Mouse (Mus musculus): ENCODE data around the gene Mrpl21. TPM values are rescaled to one million over a fixed set of nuclear protein-coding genes. Genes with fewer than 3 reads are reported as not detected.
A peak's percentile ranks its signal among the peaks of the same experiment; 100 is the strongest.

Mrpl21 gene
- polyA plus RNA-seq, 1 experiment from 2014 or later = 93.0 TPM

DNA sequence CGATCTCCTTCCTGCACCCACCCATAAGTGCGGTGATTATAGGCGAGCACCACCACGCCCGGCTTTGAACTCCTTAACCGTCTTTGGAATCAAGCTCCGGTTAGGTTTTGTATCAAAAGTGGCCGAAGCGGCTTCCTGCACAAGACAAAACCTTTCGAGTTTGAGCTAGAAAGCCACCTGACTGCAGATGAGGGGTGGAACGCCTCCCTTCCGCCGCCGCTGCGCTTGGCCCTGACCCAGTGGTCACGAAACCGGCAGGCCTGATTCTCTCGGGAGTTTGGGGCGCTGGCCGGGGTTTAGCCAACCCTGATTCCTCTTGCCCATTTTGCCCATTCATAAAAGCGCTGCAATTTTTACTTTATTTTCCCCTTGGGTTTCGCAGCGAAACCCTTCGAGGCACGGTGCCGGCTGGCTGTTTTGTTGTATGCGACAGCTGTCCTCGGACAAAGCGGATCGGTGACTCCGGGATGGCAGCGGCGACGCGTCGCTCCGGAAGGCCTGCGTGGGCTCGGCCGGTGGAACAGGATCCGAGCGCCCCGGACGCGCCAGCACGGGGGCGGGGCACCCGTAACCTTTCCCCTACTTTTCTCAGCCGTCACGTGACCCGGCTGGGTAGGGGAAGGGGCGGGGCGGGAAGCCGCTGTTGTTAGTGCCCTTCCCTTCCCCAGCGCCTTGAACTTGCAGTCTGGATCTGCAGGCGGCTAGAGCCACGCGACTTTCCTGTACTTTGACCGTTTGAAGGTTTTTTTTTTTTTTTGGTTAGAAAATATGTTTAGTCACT lies 42.4 kb downstream of the Mrpl21 start:
- ATAC-seq (ENCODE audit: extremely low read depth, insufficient number of reproducible peaks, low FRiP score, low TSS enrichment) = peak; percentile 64
- Histone ChIP-seq H3K4me2 (peak overlapping the region; percentile 98), H3K4me1 (peaks cover 48% of the 10 kb centered on the region), H3K4me3 (peak overlapping the region; percentile 78), H3K9ac (peak overlapping the region; percentile 90), H3K36me3 (no peaks in the 10 kb centered on the region), H3K27me3 (replicated peaks) (no peaks in the 10 kb centered on the region), H3K9me3 (no peaks in the 10 kb centered on the region), H3K27ac (replicated peaks) (peak overlapping the region; percentile 96)
- under 1% methylated on average over 59 of the region's 59 CpGs for WGBS

DNA sequence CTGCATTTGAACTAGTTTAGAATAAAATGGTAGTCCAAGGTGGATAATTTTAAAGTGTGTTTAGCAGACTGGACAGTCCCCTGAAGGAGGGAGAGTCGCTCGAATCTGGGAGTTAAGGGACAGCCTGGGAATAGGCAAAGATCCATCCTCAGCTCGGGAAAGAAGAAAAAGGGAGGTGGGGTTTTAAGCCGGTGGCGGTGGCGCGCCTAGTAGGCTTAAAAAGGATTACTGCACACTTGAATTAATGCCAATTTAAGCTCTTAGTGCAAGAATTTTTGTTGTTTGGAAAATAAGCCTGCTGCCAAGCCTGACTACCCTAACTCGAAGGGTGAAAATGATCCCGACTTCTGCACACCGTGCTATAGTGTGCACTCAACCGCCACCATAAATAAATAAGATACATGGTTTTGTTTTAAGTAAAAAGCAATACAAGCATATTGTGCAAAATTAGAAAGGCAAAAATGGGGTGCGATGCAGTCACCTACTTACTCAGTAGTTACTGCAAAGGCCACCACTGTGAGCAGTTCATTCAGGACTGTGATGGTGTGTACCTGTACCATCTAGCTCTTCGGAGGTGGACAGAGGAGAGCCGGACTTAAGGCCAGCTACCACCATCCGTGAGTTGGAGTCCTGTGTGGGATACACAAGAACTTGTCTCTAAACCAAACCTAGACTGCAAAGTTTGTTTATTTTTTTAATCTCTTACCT lies 43.2 kb downstream of the Mrpl21 start:
- Histone ChIP-seq H3K9ac (peak overlapping the region; percentile 77), H3K27ac (replicated peaks) (peak overlapping the region; percentile 96), H3K4me2 (peak overlapping the region; percentile 98), H3K9me3 (no peaks in the 10 kb centered on the region), H3K4me3 (peak overlapping the region; percentile 78), H3K4me1 (peaks cover 55% of the 10 kb centered on the region), H3K36me3 (no peaks in the 10 kb centered on the region), H3K27me3 (replicated peaks) (no peaks in the 10 kb centered on the region)
- ATAC-seq (ENCODE audit: extremely low read depth, insufficient number of reproducible peaks, low FRiP score, low TSS enrichment) = no peak
- WGBS = 39% methylated on average over 15 of the region's 15 CpGs

DNA sequence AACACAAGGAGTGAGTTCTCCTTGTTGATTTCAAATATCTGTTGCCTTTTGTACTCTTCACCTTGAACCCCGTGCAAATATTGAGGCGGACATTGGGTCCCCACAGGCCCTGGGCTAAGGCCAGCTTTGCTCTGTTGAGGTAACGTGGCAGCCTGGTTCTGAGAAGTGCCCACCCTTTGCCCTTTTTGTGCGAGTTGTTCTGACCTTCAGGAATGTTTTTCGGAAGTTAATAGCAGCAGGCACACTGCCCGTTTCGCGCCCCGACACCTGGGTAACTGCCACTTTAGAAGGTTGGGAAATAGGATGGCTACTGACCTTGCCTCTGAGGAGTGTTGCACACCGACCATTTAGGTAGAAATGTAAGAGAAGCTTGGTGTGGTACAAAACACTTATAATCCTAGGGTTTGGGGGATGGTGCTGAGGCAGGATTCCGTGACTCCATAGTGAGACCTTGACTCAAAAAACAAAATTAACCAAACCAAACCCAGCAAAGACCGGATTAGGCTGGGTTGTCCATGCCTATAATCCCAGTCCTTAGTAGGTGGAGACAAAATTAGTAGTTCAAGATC lies 43.9 kb downstream of the Mrpl21 start:
- Histone ChIP-seq H3K9ac (peak overlapping the region; percentile 77), H3K9me3 (no peaks in the 10 kb centered on the region), H3K27me3 (replicated peaks) (no peaks in the 10 kb centered on the region), H3K4me1 (peaks cover 51% of the 10 kb centered on the region), H3K4me3 (peak overlapping the region; percentile 78), H3K36me3 (no peaks in the 10 kb centered on the region), H3K27ac (replicated peaks) (peak overlapping the region; percentile 96), H3K4me2 (peak overlapping the region; percentile 98)
- WGBS = 78% methylated on average over 12 of the region's 12 CpGs
- no peak for ATAC-seq (ENCODE audit: extremely low read depth, insufficient number of reproducible peaks, low FRiP score, low TSS enrichment)

DNA sequence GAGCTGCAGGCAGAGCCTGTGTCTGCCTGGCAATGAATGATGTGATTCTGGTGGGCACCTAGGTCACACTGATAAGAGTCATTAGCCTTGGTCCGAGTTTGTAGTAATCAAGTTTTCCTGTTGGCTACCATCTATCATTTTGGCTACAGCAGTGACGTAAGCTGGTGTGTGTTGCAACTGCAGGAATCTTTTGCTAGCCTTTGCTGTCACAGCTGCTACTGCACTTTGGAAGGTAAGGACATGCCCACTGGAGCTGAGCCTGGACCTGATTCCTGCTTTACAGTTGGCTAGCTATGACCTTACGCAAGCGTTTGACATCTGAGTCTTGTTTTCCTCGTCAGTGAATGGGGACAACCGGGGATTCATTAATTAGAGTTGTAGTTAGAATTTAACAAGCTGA lies 50.5 kb downstream of the Mrpl21 start:
- no peaks in the 10 kb centered on the region for H3K36me3 ChIP-seq
- 72% methylated on average over 6 of the region's 6 CpGs for WGBS
- no peak overlapping the region for H3K9ac ChIP-seq
- peaks cover 39% of the 10 kb centered on the region for H3K4me1 ChIP-seq
- H3K9me3 ChIP-seq = no peaks in the 10 kb centered on the region
- H3K27me3 ChIP-seq (replicated peaks) = no peaks in the 10 kb centered on the region
- no peak for ATAC-seq (ENCODE audit: extremely low read depth, insufficient number of reproducible peaks, low FRiP score, low TSS enrichment)
- H3K27ac ChIP-seq (replicated peaks) = no peak overlapping the region
- no peak overlapping the region for H3K4me3 ChIP-seq
- H3K4me2 ChIP-seq = no peak overlapping the region

DNA sequence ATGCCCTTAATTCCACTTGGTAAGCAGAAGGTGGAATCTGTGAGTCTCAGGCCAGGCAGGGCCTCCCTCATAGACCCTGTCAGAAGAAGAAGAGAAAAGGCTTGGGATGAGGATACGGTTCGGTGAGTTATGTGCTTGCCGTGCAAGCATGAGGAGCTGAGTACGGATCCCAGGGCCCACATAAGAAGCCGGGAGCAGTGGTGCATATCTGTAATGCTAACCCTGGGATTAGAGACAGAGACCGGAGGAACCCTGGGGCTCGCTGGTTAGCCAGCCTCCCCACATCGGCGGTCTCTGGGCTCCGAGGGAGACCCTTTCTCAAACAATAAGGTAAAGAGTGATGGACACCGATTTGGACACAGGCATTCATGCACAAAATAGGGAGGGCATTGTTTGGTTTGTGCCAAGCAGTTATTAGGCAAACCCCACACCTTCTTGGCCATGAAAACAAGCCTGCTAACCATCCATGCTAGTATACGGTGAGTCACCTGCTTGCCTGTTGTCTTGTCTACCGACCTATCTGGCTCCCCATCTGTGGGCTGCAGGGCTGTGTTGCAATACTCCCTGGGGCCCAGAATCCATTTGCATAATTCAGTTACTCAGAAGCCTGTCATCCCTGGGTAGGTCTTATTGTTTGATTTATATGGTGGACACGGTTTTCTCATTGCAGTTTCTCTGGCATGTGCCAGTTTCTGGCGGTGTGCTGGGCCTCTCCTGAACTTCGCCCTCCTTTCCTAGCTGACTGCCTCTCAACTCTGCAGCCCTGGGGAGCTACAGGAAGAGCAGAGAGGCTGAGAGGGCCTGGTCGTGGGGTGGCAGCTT lies 51.2 kb downstream of the Mrpl21 start:
- Histone ChIP-seq H3K9me3 (no peaks in the 10 kb centered on the region), H3K27me3 (replicated peaks) (no peaks in the 10 kb centered on the region), H3K4me3 (no peak overlapping the region), H3K4me2 (no peak overlapping the region), H3K27ac (replicated peaks) (no peak overlapping the region), H3K4me1 (peaks cover 39% of the 10 kb centered on the region), H3K9ac (no peak overlapping the region), H3K36me3 (no peaks in the 10 kb centered on the region)
- no peak for ATAC-seq (ENCODE audit: extremely low read depth, insufficient number of reproducible peaks, low FRiP score, low TSS enrichment)
- 76% methylated on average over 17 of the region's 17 CpGs for WGBS

DNA sequence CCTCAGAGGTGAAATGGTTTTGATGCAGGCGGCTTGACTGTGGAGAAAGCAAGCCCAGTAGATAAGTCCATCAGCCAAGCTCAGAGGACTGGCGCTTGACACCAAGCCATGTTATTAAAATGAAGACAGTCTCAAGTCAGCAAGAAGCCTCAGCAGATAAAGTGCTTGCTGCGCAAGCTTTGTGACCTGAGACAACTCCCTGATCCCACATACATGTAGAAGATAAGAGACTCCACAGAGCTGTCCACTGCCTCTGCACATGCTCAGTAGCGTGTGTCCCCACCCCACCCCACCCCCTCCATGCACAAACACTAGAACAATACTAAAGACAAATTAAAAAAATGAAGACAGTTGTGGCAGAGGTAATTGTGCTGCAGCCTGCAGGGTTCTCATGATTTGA lies 51.8 kb downstream of the Mrpl21 start:
- no peaks in the 10 kb centered on the region for H3K9me3 ChIP-seq
- no peak overlapping the region for H3K4me3 ChIP-seq
- no peak overlapping the region for H3K4me2 ChIP-seq
- H3K27me3 ChIP-seq (replicated peaks) = no peaks in the 10 kb centered on the region
- H3K36me3 ChIP-seq = no peaks in the 10 kb centered on the region
- no peak for ATAC-seq (ENCODE audit: extremely low read depth, insufficient number of reproducible peaks, low FRiP score, low TSS enrichment)
- peaks cover 36% of the 10 kb centered on the region for H3K4me1 ChIP-seq
- no peak overlapping the region for H3K9ac ChIP-seq
- WGBS = 58% methylated on average over 4 of the region's 4 CpGs
- no peak overlapping the region for H3K27ac ChIP-seq (replicated peaks)

DNA sequence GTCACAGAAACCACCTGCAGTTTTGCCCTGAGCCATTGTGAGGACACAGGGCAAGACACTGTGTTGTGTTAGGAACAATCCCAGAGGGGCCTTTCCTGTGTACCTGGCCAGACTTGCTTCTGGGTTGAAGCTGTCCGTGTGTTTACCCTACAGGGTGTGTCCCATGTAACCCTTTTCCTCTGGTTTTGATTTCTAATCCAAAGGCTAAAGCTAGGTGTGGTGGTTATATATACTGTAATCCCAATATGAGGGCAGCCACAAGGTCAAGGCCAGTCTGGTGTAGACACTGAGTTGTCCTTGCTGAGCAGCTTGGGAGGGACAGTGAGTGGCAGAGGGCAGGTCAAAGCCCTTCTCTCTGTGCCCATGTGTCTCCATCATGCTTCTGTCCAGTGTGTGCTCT lies 53.2 kb downstream of the Mrpl21 start:
- Histone ChIP-seq H3K4me1 (peaks cover 23% of the 10 kb centered on the region), H3K9ac (no peak overlapping the region), H3K27me3 (replicated peaks) (no peaks in the 10 kb centered on the region), H3K9me3 (no peaks in the 10 kb centered on the region), H3K36me3 (no peaks in the 10 kb centered on the region), H3K4me3 (no peak overlapping the region), H3K4me2 (no peak overlapping the region), H3K27ac (replicated peaks) (no peak overlapping the region)
- no peak for ATAC-seq (ENCODE audit: extremely low read depth, insufficient number of reproducible peaks, low FRiP score, low TSS enrichment)
- 75% methylated on average over 1 of the region's 1 CpGs for WGBS

DNA sequence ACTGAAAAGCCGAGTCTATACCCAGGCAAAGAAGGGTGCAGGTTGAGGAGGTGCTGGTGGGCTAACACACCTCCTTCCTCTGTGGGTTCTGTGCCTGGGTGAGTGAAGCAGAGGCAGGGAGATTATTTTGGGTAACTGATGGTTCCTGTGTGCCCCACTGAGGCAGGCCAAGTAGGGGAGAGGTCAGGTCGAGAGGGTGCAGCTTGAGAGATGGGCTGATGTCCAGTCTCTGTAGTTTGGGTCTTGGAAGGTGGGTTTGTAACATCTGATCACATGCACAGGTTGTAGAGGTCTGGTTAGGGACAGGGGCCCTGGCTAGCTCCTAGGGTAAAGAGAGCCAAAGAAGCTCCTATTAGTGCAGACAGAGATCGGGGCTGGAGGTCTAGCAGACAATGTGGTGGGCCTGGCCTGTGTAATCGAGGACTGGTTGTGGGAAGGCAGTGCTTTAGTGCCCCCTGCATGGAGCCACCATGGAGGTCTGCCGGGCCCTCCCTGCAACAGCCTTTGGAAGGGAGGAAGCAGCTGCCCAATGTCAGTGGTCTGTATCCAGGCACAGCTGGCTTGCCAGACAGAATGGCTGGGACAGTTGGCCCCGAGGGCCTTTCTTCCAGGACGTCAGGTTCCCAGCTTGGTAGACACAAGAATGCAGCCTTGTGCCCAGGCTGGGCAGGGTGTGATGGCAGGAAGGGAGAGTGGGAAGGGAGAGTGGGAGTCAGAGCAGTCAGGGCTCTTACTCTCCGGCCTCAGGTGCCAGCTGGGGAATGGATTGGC lies 54.0 kb downstream of the Mrpl21 start:
- ATAC-seq (ENCODE audit: extremely low read depth, insufficient number of reproducible peaks, low FRiP score, low TSS enrichment) = no peak
- H3K9me3 ChIP-seq = no peaks in the 10 kb centered on the region
- 60% methylated on average over 8 of the region's 8 CpGs for WGBS
- no peaks in the 10 kb centered on the region for H3K27me3 ChIP-seq (replicated peaks)
- H3K9ac ChIP-seq = no peak overlapping the region
- peaks cover 23% of the 10 kb centered on the region for H3K4me1 ChIP-seq
- H3K36me3 ChIP-seq = no peaks in the 10 kb centered on the region
- H3K4me3 ChIP-seq = no peak overlapping the region
- H3K4me2 ChIP-seq = no peak overlapping the region
- no peak overlapping the region for H3K27ac ChIP-seq (replicated peaks)

DNA sequence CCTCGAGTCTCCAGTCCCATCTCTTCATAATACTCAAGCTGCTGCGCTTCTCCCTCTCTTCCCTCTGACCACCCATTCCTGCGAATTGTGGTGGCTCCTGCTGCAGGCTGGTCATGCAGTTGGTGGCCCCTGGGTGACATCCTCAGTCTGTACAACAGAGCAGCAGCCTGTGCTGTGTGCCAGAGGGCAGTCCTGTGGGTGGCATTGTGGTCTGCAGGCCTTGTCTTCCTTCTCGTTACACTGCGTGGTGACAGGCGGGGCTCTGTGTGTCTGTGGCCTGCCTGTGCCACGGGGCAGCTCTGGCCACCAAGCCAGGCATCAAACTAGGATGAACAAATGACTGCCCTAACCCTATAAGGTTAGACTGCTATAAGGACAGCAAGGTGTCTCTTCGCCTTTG lies 56.5 kb downstream of the Mrpl21 start:
- Histone ChIP-seq H3K9me3 (peaks cover 5% of the 10 kb centered on the region; the same call in 1 of the 2 replicates), H3K9ac (no peak overlapping the region), H3K36me3 (peaks cover 3% of the 10 kb centered on the region; the same call in 1 of the 2 replicates), H3K27ac (replicated peaks) (no peak overlapping the region), H3K4me2 (no peak overlapping the region), H3K4me3 (no peak overlapping the region), H3K27me3 (replicated peaks) (no peaks in the 10 kb centered on the region), H3K4me1 (peaks cover 12% of the 10 kb centered on the region)
- no peak for ATAC-seq (ENCODE audit: extremely low read depth, insufficient number of reproducible peaks, low FRiP score, low TSS enrichment)
- 77% methylated on average over 8 of the region's 8 CpGs for WGBS

DNA sequence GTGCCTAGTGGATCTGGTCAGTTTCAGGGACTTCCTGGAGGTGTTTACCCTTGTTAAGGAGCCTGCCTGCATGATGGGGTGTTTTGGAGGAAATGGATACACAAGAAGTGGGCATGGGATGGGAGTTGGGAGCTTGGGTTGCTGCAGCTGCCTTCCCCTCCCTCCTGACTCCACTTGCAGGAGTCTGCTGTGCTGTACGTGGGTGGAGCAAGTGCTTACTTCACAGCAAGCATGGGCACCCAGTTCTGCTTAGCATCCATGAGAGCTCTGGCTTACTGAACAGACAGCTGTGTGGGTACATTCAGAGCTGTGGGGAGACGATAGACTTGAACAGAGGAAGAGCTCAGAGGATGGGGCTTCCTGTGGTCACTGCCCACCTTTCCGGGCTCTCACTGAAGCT lies 58.3 kb downstream of the Mrpl21 start:
- H3K9ac ChIP-seq = no peak overlapping the region
- peaks cover 3% of the 10 kb centered on the region; the same call in 1 of the 2 replicates for H3K36me3 ChIP-seq
- H3K4me2 ChIP-seq = no peak overlapping the region
- H3K27ac ChIP-seq (replicated peaks) = no peak overlapping the region
- H3K9me3 ChIP-seq = peaks cover 5% of the 10 kb centered on the region; the same call in 1 of the 2 replicates
- peaks cover 15% of the 10 kb centered on the region for H3K4me1 ChIP-seq
- 61% methylated on average over 3 of the region's 3 CpGs for WGBS
- no peak for ATAC-seq (ENCODE audit: extremely low read depth, insufficient number of reproducible peaks, low FRiP score, low TSS enrichment)
- H3K4me3 ChIP-seq = no peak overlapping the region
- no peaks in the 10 kb centered on the region for H3K27me3 ChIP-seq (replicated peaks)
